In the genomic region with DNA sequence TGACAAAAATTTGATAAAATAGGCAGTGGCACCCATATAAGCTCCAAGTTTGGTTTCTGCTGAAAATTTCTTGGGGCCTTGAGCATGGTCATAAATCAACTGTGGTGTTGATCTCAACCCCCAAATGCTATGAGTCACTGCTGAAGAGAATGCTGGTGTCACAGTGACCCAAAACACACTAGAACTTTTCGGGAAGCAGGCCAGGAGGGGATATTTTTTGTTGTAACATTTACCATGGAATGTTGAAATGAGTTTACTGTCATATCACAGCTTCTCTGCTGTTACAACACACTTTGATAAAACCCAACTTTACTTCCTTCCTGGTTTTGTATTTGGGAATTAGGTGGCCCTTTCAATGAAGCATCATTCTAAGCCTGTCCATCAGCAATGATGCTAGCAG, we compare ENCODE assay signal across 11 mouse cellular contexts.
DNase-seq lines count a peak whose midpoint lies in the region; ATAC-seq and TF ChIP-seq lines count a peak whose summit lies in the region.
"Had no signal": no experiment of that assay in that cellular context is flagged by ENCODE, and none has a peak within 500 bp of the region (broad histone marks: within the 10 kb centered on the region; RNA-seq: fewer than 3 reads in every experiment).

No protein-coding gene starts in this region.

- no peaks in the 10 kb centered on the region for H3K27me3 ChIP-seq in kidney, adult 2 months (replicated peaks; ENCODE audit: control insufficient read depth, insufficient read depth, low read length)
- H3K27me3 ChIP-seq in forebrain, embryonic 15.5 days = no peaks in the 10 kb centered on the region
- H3K27me3 ChIP-seq: limb, embryonic 13.5 days had no signal

- TF ChIP-seq CTCF in kidney, adult 2 months (conservative IDR thresholded peaks at IDR 0.05; ENCODE audit: insufficient read depth, insufficient read length, low read depth, low read length) = no peak
- TF ChIP-seq CTCF in left cerebral cortex, adult 2 months (IDR thresholded peaks at IDR 0.05) = no peak

- H3K4me1 ChIP-seq in kidney, adult 2 months (ENCODE audit: control insufficient read depth, insufficient read depth, low read length) = no peaks in the 10 kb centered on the region
- no peaks in the 10 kb centered on the region for H3K4me1 ChIP-seq in forebrain, embryonic 15.5 days
- H3K4me1 ChIP-seq: limb, embryonic 13.5 days had no signal

- H3K27ac ChIP-seq in kidney, adult 2 months (ENCODE audit: insufficient read depth, low read depth, low read length) = no peak overlapping the region
- no peak overlapping the region for H3K27ac ChIP-seq in forebrain, embryonic 15.5 days (replicated peaks)
- H3K27ac ChIP-seq in left cerebral cortex, adult 2 months = no peak overlapping the region
- H3K27ac ChIP-seq: limb, embryonic 13.5 days; macrophage had no signal

- no peak for TF ChIP-seq POLR2A in kidney, adult 2 months (IDR thresholded peaks at IDR 0.05; ENCODE audit: low read depth, low read length)

- H3K4me2 ChIP-seq in forebrain, embryonic 15.5 days (replicated peaks) = no peak overlapping the region
- H3K4me2 ChIP-seq: limb, embryonic 13.5 days had no signal

- DNase-seq in kidney, adult 2 months = peak; percentile 68
- DNase-seq in kidney, adult 18-20 months = no peak
- DNase-seq in Muller cell, postnatal 12 days (ENCODE audit: inconsistent ontology term) = peak; percentile 30
- peak; percentile 75 for DNase-seq in adrenal gland, postnatal 14 days
- DNase-seq in lung, postnatal 10 days = peak; percentile 66
- no peak for DNase-seq in left cerebral cortex, adult 2 months (ENCODE audit: extremely low spot score in 1 of 2, low spot score in 2 of 2)
- DNase-seq: cerebellum, adult 8-10 months had no signal

- H3K9ac ChIP-seq in forebrain, embryonic 15.5 days (replicated peaks) = no peak overlapping the region
- H3K9ac ChIP-seq: limb, embryonic 13.5 days had no signal

- 45% methylated on average over 1 of the region's 1 CpGs for WGBS in kidney, adult 2 months
- 67% methylated on average over 1 of the region's 1 CpGs for WGBS in forebrain, embryonic 15.5 days

- no peaks in the 10 kb centered on the region for H3K36me3 ChIP-seq in kidney, adult 2 months (ENCODE audit: control insufficient read depth, insufficient read depth, low read length)
- H3K36me3 ChIP-seq in forebrain, embryonic 15.5 days = no peaks in the 10 kb centered on the region
- H3K36me3 ChIP-seq: limb, embryonic 13.5 days had no signal

- no peaks in the 10 kb centered on the region for H3K9me3 ChIP-seq in forebrain, embryonic 15.5 days
- H3K9me3 ChIP-seq: limb, embryonic 13.5 days had no signal

- no peak overlapping the region for H3K4me3 ChIP-seq in kidney, adult 2 months (ENCODE audit: insufficient read depth, low read depth, low read length)
- H3K4me3 ChIP-seq in forebrain, embryonic 15.5 days = no peak overlapping the region
- H3K4me3 ChIP-seq in left cerebral cortex, adult 2 months = no peak overlapping the region
- H3K4me3 ChIP-seq: limb, embryonic 13.5 days had no signal

- ATAC-seq in frontal cortex, adult (ENCODE audit: low TSS enrichment) = no peak
- ATAC-seq in forebrain, embryonic 15.5 days (replicated peaks) = no peak

- intact Hi-C loops in left cerebral cortex, adult 2 months (cut with DNase I) = no loop called here

Comparison
In these comparisons a context has a peak if more than half of its experiments do, and no peak if none do; other contexts are left out.
1. DNase-seq: peak in kidney, adult 2 months (single experiment), Muller cell, postnatal 12 days (single experiment), adrenal gland, postnatal 14 days (single experiment) and lung, postnatal 10 days (single experiment); none in kidney, adult 18-20 months (single experiment) and left cerebral cortex, adult 2 months (0 of 2).